Mouse (Mus musculus) bone marrow macrophage, adult 2 months (primary cell): ENCODE data around the gene Nsl1. TPM values are rescaled to one million over a fixed set of nuclear protein-coding genes. Genes with fewer than 3 reads are reported as not detected.

Experiments used
- H3K27ac ChIP-seq: 2 replicates; pipeline ENCODE4 v1.5.1; 2012; ENCODE audit warnings: low read depth, low read length; ENCODE audit not compliant: insufficient read depth
- H3K4me1 ChIP-seq: 2 replicates; pipeline ENCODE4 v1.6.1; 2012; ENCODE audit warnings: low read length; ENCODE audit not compliant: control insufficient read depth, insufficient read depth
- H3K4me3 ChIP-seq: 2 replicates; pipeline ENCODE4 v1.5.1; 2012; ENCODE audit warnings: mild to moderate bottlenecking, low read length, moderate library complexity; ENCODE audit not compliant: insufficient read depth
- CTCF ChIP-seq: IDR thresholded peaks from 2 replicates; pipeline ENCODE4 v1.5.1; 2012; ENCODE audit warnings: low read depth, mild to moderate bottlenecking, low read length, moderate library complexity
- POLR2A ChIP-seq: IDR thresholded peaks from 2 replicates; pipeline ENCODE4 v1.6.1; 2012; ENCODE audit warnings: mild to moderate bottlenecking, low read depth, low read length, borderline replicate concordance
- polyA plus RNA-seq: library from polyadenylated mRNA; stranded (reverse); fragments of >200 nt; gene quantifications from 2 replicates; pipeline ENCODE4 v1.2.4, GENCODE M21; 2012; ENCODE audit not compliant: missing spikeins, insufficient read depth, insufficient read length

Nsl1 gene
- polyA plus RNA-seq, 1 experiment, result 9.5 TPM

DNA sequence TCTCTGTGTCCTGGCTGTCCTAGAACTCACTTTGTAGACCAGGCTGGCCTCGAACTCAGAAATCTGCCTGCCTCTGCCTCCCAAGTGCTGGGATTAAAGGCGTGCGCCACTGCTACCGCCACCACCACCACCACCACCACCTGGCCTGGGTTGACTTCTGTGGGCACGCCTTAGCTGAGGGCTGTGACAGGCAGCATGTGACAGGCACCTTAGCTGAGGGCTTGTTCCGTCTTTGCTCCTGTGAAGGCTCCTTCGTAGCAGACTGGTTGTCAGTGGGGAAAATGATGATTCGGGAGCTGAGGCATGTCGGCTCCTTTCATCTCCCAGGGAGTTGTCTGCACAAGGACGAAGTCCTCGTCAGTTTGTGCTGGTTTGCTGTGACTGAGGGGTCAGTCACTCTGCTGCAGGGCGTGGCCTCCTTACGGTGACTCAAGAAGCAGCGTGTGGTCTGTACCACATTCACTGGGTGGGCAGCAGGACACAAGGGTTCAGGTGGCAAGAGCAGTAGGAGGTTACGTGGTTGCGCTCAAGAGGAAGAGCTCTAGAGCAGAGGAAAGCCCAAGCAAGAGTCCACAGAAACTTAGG lies 9.6 kb downstream of the Nsl1 start:
- peak overlapping the region; percentile 14; the same call in 1 of the 2 replicates for H3K4me3 ChIP-seq
- peaks cover 51% of the 10 kb centered on the region for H3K4me1 ChIP-seq
- TF ChIP-seq CTCF (no peak), POLR2A (no peak)
- peak overlapping the region; percentile 90 for H3K27ac ChIP-seq

DNA sequence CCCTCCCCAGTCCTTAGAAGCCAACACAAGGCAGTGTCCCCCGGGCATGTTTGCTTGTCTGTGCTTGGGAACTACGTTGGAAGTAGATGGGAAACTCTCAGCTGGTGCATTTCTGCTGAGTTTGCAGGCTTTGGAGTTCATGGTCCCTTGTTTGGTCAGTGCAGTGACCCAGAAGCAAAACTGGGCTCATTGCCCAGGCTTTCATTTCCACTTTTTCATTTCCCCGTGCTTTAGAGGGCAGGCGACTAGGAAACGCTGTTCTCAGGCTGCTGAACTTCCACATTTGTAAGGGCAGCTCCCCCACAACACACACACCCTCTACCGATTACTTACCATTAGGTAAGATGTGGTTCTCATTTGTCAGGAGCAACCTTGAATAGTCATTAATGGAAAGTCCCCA lies 10.2 kb downstream of the Nsl1 start:
- peak overlapping the region; percentile 14; the same call in 1 of the 2 replicates for H3K4me3 ChIP-seq
- H3K4me1 ChIP-seq, result peaks cover 51% of the 10 kb centered on the region
- peak overlapping the region; percentile 90 for H3K27ac ChIP-seq
- no peak for TF ChIP-seq CTCF
- TF ChIP-seq POLR2A, result no peak

- no peak overlapping the region for H3K4me3 ChIP-seq
- no peak for TF ChIP-seq CTCF
- TF ChIP-seq POLR2A, result no peak
- H3K27ac ChIP-seq, result peak overlapping the region; percentile 59
- H3K4me1 ChIP-seq, result peaks cover 51% of the 10 kb centered on the region
Observed at GRCm38 (mm10) chr1:191073486-191073885, 10.7 kb downstream of the Nsl1 start.

GRCm38 (mm10) chr1:191075199-191075883 lies 12.5 kb downstream of the Nsl1 start:
- Histone ChIP-seq H3K4me1 (peaks cover 48% of the 10 kb centered on the region), H3K27ac (peak overlapping the region; percentile 47)
- TF ChIP-seq POLR2A (no peak), CTCF (peak; percentile 73)

DNA sequence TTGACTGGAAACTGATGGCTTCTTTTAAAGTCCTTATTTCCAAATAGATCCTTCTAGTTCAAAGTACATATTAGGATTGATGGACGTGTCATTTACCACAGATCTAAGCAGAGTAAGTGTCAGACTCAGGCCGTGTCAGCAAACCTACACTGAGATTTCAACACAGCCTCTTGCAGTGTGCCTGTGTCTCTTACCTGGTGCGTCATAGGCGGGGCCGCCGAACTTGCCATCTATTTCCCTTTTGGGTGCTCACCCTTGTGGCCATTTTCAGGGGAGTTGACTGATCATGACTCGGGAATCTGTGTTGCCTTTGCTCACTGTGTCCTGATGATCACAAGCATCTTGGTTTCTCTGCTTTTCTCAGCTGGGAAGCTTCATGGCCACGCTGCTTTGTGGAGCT lies 20.4 kb downstream of the Nsl1 start:
- Histone ChIP-seq H3K4me3 (no peak overlapping the region), H3K4me1 (peaks cover 27% of the 10 kb centered on the region), H3K27ac (no peak overlapping the region)
- TF ChIP-seq CTCF (no peak), POLR2A (no peak)

More at GRCm38 (mm10) chr1:191075199-191075883, 12.5 kb downstream of the Nsl1 start:
- no peak overlapping the region for H3K4me3 ChIP-seq

GRCm38 (mm10) chr1:191084951-191085559 lies 22.2 kb downstream of the Nsl1 start:
- peak; percentile 37 for TF ChIP-seq CTCF
- no peak for TF ChIP-seq POLR2A

GRCm38 (mm10) chr1:191085597-191085996 lies 22.8 kb downstream of the Nsl1 start:
- peaks cover 27% of the 10 kb centered on the region for H3K4me1 ChIP-seq
- H3K27ac ChIP-seq, result peak overlapping the region; percentile 86
- H3K4me3 ChIP-seq, result peak overlapping the region; percentile 29; the same call in 1 of the 2 replicates
- TF ChIP-seq POLR2A, result no peak
- no peak for TF ChIP-seq CTCF

More at GRCm38 (mm10) chr1:191084951-191085559, 22.2 kb downstream of the Nsl1 start:
- peak overlapping the region; percentile 86 for H3K27ac ChIP-seq
- peak overlapping the region; percentile 31 for H3K4me3 ChIP-seq
- peaks cover 27% of the 10 kb centered on the region for H3K4me1 ChIP-seq

- peaks cover 27% of the 10 kb centered on the region for H3K4me1 ChIP-seq
- H3K4me3 ChIP-seq, result no peak overlapping the region
- peak overlapping the region; percentile 86 for H3K27ac ChIP-seq
- no peak for TF ChIP-seq POLR2A
- TF ChIP-seq CTCF, result no peak
Observed at GRCm38 (mm10) chr1:191086304-191086878, 23.6 kb downstream of the Nsl1 start.

DNA sequence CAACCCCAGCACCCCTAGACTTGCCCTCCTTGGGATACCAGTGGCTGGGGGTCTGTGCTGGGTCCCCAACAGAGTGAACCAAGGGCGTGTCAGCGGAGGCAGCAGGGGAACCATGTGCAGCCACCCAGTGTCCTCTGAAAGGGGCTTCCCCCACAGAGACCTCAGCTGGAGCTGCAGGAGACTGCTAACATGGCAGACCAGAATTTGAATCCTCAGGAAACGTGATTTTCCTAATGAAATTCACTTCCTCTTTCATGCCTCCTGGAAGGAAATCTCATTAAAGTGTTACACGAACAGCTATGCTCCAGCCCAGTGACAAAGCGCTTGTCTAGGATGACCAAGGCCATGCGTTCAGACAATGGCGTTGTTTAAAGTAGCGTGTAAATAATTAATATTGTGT lies 24.1 kb downstream of the Nsl1 start:
- Histone ChIP-seq H3K27ac (peak overlapping the region; percentile 86), H3K4me3 (no peak overlapping the region), H3K4me1 (peaks cover 30% of the 10 kb centered on the region)
- TF ChIP-seq CTCF (no peak), POLR2A (no peak)
